Mouse (Mus musculus) heart, adult 9 months (tissue): ENCODE results near the gene Exosc9.
A peak's percentile ranks its signal among the peaks of the same experiment; 100 is the strongest.
"Not testable (repeated sequence)": the region's sequence is repeated elsewhere in the genome, so short reads cannot be mapped to it uniquely, and the experiment has no call there.

Source experiments
- DNase-seq, 2 experiments: peaks; one replicate each; pipeline ENCODE4 v3.0.0; 2022; ENCODE audit warnings: low spot score in 2 of 2

The Exosc9 gene

GRCm38 (mm10) chr3:36551851-36552384 is 488 bp upstream of the Exosc9 start:
- no peak for DNase-seq

DNA sequence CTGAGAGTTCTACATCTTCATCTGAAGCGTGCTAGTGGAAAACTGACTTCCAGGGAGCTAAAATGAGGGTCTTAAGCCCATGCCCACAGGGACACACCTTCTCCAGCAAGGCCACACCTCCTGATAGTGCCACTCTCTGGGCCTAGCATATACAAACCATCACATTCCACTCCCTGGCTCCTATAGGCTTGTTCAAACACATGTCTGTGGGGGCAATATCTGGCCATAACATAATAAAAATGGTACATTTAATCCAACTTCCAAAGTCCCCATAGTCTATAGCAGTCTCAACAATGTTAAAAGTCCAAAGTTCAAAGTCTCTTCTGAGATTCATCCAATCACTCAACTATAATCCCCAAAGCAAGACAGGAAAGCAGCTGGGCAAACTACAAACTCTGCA is 5.2 kb downstream of the Exosc9 start:
- DNase-seq = no peak

- DNase-seq = no peak
Measured at GRCm38 (mm10) chr3:36559606-36560005, 7.2 kb downstream of the Exosc9 start.

DNA sequence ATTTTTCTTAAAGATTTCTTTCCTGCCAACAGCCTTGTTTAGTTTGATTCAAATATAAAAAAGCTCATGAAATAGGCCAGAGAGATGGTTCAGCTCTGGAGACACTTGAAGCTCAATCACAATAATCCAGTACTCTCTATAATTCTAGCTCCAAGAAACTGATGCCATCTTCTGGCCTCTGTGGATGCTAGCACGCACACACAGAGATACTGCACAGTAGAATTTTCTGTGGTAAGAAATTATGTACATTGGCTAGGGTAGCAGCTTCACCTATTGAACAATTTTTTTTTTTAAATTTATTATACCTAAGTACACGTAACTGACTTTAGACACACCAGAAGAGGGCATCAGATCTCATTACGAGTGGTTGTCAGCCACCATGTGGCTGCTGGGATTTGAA is 11.3 kb downstream of the Exosc9 start:
- no peak for DNase-seq

- DNase-seq = no peak
Measured at GRCm38 (mm10) chr3:36569836-36570235, 17.4 kb downstream of the Exosc9 start.

- no peak for DNase-seq
Measured at GRCm38 (mm10) chr3:36571361-36571826, 19.0 kb downstream of the Exosc9 start.

DNA sequence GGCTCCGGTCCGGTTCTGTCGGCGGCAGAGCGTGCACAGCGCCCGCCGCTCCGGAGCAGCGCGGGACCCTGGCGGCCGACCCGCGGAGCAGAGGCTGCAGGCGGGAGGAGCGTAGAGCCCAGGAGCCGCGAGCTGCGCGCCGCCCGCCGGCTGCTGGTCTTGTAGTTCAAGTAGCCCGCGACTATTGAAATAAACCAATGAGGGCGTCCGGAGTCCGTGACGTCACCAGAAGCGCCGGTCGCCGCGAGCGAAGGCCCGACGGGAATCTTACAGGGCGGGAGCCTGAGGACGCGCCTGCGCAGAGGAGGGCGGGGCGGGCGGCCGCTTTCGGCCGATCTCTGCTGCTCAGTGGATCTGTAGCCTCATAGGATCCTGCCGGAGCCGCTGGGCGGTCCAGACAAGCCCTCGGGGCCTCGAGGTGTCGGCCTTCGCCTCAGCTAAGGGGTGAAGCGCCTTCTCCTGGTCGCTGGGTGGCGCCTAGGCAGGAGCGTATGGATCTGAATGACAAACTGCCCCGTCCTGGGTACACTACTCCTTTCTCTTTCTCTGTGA is 19.5 kb downstream of the Exosc9 start, which contains the start of gene Ccna2:
Gene Ccna2 (minus strand): TSS at position 324 of the 552 bp plus-strand sequence.
- peak; percentile 98 for DNase-seq

GRCm38 (mm10) chr3:36598811-36599210 is 46.4 kb downstream of the Exosc9 start:
- DNase-seq = no peak

DNA sequence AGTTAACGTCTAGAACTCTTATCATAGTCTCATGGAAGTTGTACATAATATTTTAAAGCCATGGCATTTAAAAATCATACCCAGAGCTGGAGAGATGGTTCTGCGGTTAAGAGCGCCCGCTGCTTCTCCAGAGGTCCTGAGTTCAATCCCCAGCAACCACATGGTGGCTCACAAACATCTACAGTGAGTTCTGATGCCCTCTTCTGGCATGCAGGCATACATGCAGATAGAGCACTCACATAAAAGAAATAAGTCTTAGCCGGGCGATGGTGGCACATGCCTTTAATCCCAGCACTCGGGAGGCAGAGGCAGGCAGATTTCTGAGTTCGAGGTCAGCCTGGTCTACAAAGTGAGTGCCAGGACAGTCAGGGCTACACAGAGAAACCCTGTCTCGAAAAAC is 47.4 kb downstream of the Exosc9 start:
- DNase-seq = not testable (repeated sequence)

DNA sequence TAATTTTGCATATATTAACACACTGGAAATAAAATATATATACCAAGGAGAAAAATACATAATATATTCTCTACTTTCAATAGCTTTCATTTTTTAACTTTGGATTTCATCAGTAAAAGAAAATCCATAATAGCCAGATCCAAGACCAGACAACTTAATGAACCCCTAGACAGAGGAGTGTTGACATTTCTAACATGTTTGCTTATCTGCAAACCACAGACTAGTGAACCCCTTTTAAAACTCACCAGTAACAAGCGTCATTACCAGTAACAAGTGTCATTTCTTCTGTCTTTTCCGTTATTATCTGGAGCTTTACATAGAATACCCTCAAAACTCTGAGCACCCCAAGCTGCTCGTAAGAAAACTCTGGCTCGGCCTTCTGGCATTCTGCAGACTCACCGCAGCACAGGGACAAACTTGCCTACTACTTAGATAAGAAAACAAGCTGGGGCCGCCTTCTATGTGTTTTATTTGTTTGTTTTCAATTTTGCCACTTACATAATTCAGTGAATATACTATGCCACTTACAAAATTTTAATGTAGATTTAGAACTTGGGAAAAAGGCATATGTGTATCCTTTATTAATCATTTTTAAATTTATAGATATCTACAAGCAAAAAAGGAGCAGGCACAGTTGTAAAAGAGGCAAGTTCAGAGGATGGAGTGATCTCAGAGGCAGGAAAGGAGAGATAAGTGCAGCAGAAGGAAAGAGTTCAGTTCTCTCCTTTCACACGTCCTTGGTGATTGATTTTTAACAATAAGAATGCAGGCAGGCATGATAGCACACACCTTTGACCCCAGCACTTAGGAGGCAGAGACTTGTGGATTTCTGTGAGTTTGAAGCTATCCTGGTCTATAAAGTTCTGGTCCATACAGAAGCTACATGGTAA is 53.7 kb downstream of the Exosc9 start:
- no peak for DNase-seq

- peak in 1 of 2 experiments; percentile 2 for DNase-seq
Measured at GRCm38 (mm10) chr3:36612687-36613086, 60.3 kb downstream of the Exosc9 start.

DNA sequence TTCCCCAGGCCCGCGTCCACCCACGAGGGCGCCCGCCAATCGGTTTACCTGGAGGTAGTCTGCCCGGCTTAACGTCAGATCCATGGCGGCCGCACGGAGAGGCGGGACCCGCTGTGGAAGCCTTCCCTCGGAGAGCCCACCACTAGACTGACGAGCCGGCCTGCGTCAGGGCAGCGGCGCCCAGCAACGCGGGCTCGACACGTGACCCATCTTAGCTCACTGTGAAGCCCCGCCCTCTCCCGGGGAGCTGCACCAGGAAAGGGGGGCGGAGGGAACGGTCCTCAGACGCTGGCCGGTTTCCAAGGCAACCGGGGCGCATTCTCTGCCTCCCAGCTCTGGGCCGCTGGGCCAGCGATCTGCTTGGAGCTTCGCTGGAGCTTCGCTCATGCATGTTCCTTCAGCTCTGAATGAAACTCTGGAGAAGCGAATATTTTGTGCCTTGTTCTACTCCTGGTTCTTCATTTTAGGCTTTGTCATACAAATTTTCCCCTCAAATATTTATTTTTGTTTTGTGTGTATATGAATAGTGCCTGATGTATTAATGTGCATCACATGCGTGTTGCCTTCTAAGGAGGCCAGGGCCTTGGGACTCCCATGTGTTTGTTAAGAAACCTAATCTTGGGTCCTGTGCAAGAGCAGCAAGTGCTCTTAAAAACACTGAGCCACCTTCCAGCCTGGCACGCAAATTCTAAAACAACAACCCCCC is 60.9 kb downstream of the Exosc9 start, which contains the start of gene Bbs7:
Gene Bbs7 (minus strand): TSS at position 276 of the 706 bp plus-strand sequence.
- DNase-seq = peak; percentile 88 to 90

- DNase-seq = no peak
Measured at GRCm38 (mm10) chr3:36613908-36614255, 61.5 kb downstream of the Exosc9 start.
